Mouse (Mus musculus) liver, embryonic 14.5 days (tissue): Measurements from ENCODE around the gene Akr1b10. TPM values are rescaled to one million over a fixed set of nuclear protein-coding genes. Genes with fewer than 3 reads are reported as not detected.

Experiments used
- ATAC-seq: fragments of 200-750 bp; cut with Nextera tagmentation; 2 replicates; pipeline ENCODE4 v1.8.0; 2017; ENCODE audit warnings: moderate number of reproducible peaks, mild to moderate bottlenecking, moderate library complexity; ENCODE audit not compliant: insufficient read depth
- DNase-seq, 3 experiments: peaks; one replicate each; pipeline ENCODE4 v3.0.0-alpha.2; 2012 to 2013; ENCODE audit warnings: low read depth in 3 of 3, low spot score in 3 of 3
- H3K27ac ChIP-seq: fragments of 300-500 bp; sonication (generic); 2 replicates; pipeline ENCODE4 v1.5.1; 2014; ENCODE audit warnings: moderate library complexity, mild to moderate bottlenecking, control low read depth, inconsistent platforms
- H3K27me3 ChIP-seq: fragments of 300-500 bp; sonication (generic); 2 replicates; pipeline ENCODE4 v1.6.1; 2014; ENCODE audit warnings: mild to moderate bottlenecking, low read length, moderate library complexity; ENCODE audit not compliant: control insufficient read depth, insufficient read depth
- H3K36me3 ChIP-seq: fragments of 300-500 bp; sonication (generic); replicated peaks from 2 replicates; pipeline ENCODE4 v1.6.1; 2014; ENCODE audit warnings: low read depth; ENCODE audit not compliant: control insufficient read depth, insufficient read depth
- H3K4me1 ChIP-seq, 2 experiments: fragments of 200-500 bp in 1 of 2; fragments of 300-500 bp in 1 of 2; sonication (generic) in 1 of 2; replicated peaks; 2 replicates each; pipeline ENCODE4 v1.6.1; 2012 to 2014; ENCODE audit warnings: antibody characterized with exemption in 1 of 2, inconsistent platforms in 1 of 2, low read length in 1 of 2; ENCODE audit not compliant: control insufficient read depth in 2 of 2, insufficient read depth in 2 of 2
- H3K4me2 ChIP-seq: fragments of 300-500 bp; sonication (generic); 2 replicates; pipeline ENCODE4 v1.6.1; 2014; ENCODE audit warnings: low read depth, mild to moderate bottlenecking, control low read depth, moderate library complexity
- H3K4me3 ChIP-seq, 2 experiments: fragments of 200-500 bp in 1 of 2; fragments of 300-500 bp in 1 of 2; sonication (generic) in 1 of 2; 2 replicates each; pipeline ENCODE4 v1.5.1; 2012 to 2014; ENCODE audit warnings: low read depth in 2 of 2, low read length in 2 of 2, mild to moderate bottlenecking in 2 of 2, control low read depth in 1 of 2, inconsistent platforms in 1 of 2, moderate library complexity in 1 of 2; ENCODE audit not compliant: insufficient read depth in 1 of 2
- H3K9ac ChIP-seq: fragments of 300-500 bp; sonication (generic); replicated peaks from 2 replicates; pipeline ENCODE4 v1.6.1; 2014; ENCODE audit warnings: mild to moderate bottlenecking, control low read depth, moderate library complexity
- H3K9me3 ChIP-seq: fragments of 300-500 bp; sonication (generic); 2 replicates; pipeline ENCODE4 v1.6.1; 2016; ENCODE audit warnings: low read length, mixed read lengths; ENCODE audit not compliant: control insufficient read depth
- CTCF ChIP-seq: IDR thresholded peaks from 2 replicates; pipeline ENCODE4 v1.5.1; 2016; ENCODE audit warnings: antibody characterized with exemption, low read depth, control low read depth
- EP300 ChIP-seq: IDR thresholded peaks from 2 replicates; pipeline ENCODE4 v1.6.1; 2016; ENCODE audit warnings: antibody characterized with exemption, low read depth
- WGBS: fragments of 180-500 bp; shearing (Covaris S2); extraction: QIAGEN DNeasy Blood & Tissue Kit; methylation state at CpG from one replicate; pipeline ENCODE4 v1.1.7; 2014; ENCODE audit not compliant: insufficient replicate concordance; 5-methylcytosine and 5-hydroxymethylcytosine counted together
- polyA plus RNA-seq, 2 experiments: library from polyadenylated mRNA; depleted of rRNA in 1 of 2; stranded (reverse) in 1 of 2; unstranded in 1 of 2; fragments of >200 nt; fragmentation: Nextera tagmentation in 1 of 2; extraction: Ambion mirVana in 1 of 2; gene quantifications; 2 replicates each; pipeline versions ENCODE4 v1.2.1 to v1.2.3; 2012 to 2014

Akr1b10 gene
- polyA plus RNA-seq, 2 experiments, result 5.0 to 5.1 TPM

GRCm38 (mm10) chr6:34352401-34352800, 31.6 kb upstream of the Akr1b10 start:
- no peaks in the 10 kb centered on the region for H3K36me3 ChIP-seq
- no peak for TF ChIP-seq EP300
- TF ChIP-seq CTCF, result no peak
- DNase-seq, result no peak
- H3K27me3 ChIP-seq, result no peaks in the 10 kb centered on the region
- no peak overlapping the region for H3K27ac ChIP-seq
- no peak for ATAC-seq
- H3K4me2 ChIP-seq, result no peak overlapping the region
- H3K4me1 ChIP-seq, result no peaks in the 10 kb centered on the region; a peak in 1 of 4 replicates
- 67% methylated on average over 3 of the region's 3 CpGs for WGBS
- no peaks in the 10 kb centered on the region for H3K9me3 ChIP-seq
- H3K9ac ChIP-seq, result no peak overlapping the region
- no peak overlapping the region for H3K4me3 ChIP-seq

- H3K4me1 ChIP-seq, result no peaks in the 10 kb centered on the region; a peak in 1 of 4 replicates
- H3K9ac ChIP-seq, result no peak within 1 kb of the TSS
- DNase-seq (no peak), ATAC-seq (no peak)
- H3K4me3 ChIP-seq, result peak within 1 kb of the TSS in 1 of 2 experiments; percentile 14; a peak in 1 of 4 replicates
- 19% methylated on average over 16 of the region's 16 CpGs for WGBS
- peak within 1 kb of the TSS; percentile 55 for H3K4me2 ChIP-seq
- no peaks in the 10 kb centered on the region for H3K27me3 ChIP-seq
- no peaks in the 10 kb centered on the region for H3K9me3 ChIP-seq
- TF ChIP-seq CTCF, result no peak
- no peak within 1 kb of the TSS for H3K27ac ChIP-seq
- H3K36me3 ChIP-seq, result no peaks in the 10 kb centered on the region
Observed at GRCm38 (mm10) chr6:34353658-34354353, 30.2 kb upstream of the Akr1b10 start, which contains the start of gene Akr1b8. Gene Akr1b8, plus strand, starts transcription at chr6:34354119.

GRCm38 (mm10) chr6:34354354-34355348, 29.4 kb upstream of the Akr1b10 start:
- Histone ChIP-seq H3K9ac (no peak overlapping the region), H3K27ac (no peak overlapping the region), H3K27me3 (no peaks in the 10 kb centered on the region), H3K4me1 (no peaks in the 10 kb centered on the region; a peak in 1 of 4 replicates), H3K9me3 (no peaks in the 10 kb centered on the region), H3K4me2 (peak overlapping the region; percentile 55; the same call in 1 of the 2 replicates), H3K4me3 (no peak overlapping the region), H3K36me3 (no peaks in the 10 kb centered on the region)
- DNase-seq (no peak), ATAC-seq (no peak)
- TF ChIP-seq CTCF (no peak), EP300 (no peak)
- WGBS, result 47% methylated on average over 8 of the region's 8 CpGs

GRCm38 (mm10) chr6:34355349-34355747, 28.7 kb upstream of the Akr1b10 start:
- ATAC-seq, result no peak
- no peaks in the 10 kb centered on the region for H3K9me3 ChIP-seq
- H3K4me2 ChIP-seq, result no peak overlapping the region
- no peaks in the 10 kb centered on the region for H3K27me3 ChIP-seq
- no peak overlapping the region for H3K27ac ChIP-seq
- WGBS, result 38% methylated on average over 6 of the region's 6 CpGs
- no peak overlapping the region for H3K4me3 ChIP-seq
- no peak for DNase-seq
- no peaks in the 10 kb centered on the region for H3K36me3 ChIP-seq
- TF ChIP-seq EP300 (no peak), CTCF (no peak)
- no peak overlapping the region for H3K9ac ChIP-seq
- H3K4me1 ChIP-seq, result no peaks in the 10 kb centered on the region; a peak in 1 of 4 replicates

- H3K9me3 ChIP-seq, result no peaks in the 10 kb centered on the region
Observed at GRCm38 (mm10) chr6:34355841-34356240, 28.2 kb upstream of the Akr1b10 start.

More at GRCm38 (mm10) chr6:34355841-34356240, 28.2 kb upstream of the Akr1b10 start:
- H3K27me3 ChIP-seq, result no peaks in the 10 kb centered on the region
- H3K4me1 ChIP-seq, result no peaks in the 10 kb centered on the region; a peak in 1 of 4 replicates
- H3K36me3 ChIP-seq, result no peaks in the 10 kb centered on the region
- ATAC-seq (no peak), DNase-seq (no peak)
- H3K4me2 ChIP-seq, result no peak overlapping the region
- H3K27ac ChIP-seq, result no peak overlapping the region
- TF ChIP-seq EP300 (no peak), CTCF (no peak)
- no peak overlapping the region for H3K4me3 ChIP-seq
- H3K9ac ChIP-seq, result no peak overlapping the region
- WGBS, result 64% methylated on average over 9 of the region's 9 CpGs
